Mouse (Mus musculus) Patski (cell line): ENCODE data around the gene Myo3b. TPM values are rescaled to one million over a fixed set of nuclear protein-coding genes. Genes with fewer than 3 reads are reported as not detected.
A peak's percentile ranks its signal among the peaks of the same experiment; 100 is the strongest.

Experiments
- ATAC-seq: fragments of 100-300 bp; one replicate; pipeline ENCODE4 v1.8.0; 2021
- CTCF ChIA-PET: fragments of 350-600 bp; sonication (Branson Sonifier 250); formaldehyde crosslinking; loops from one replicate; lab custom pipeline; 2022; ENCODE audit warnings: inconsistent platforms; lab: Charles Lee
- POLR2A ChIA-PET: fragments of 350-600 bp; sonication (Branson Sonifier 250); formaldehyde crosslinking; loops from one replicate; lab custom pipeline; 2022; ENCODE audit warnings: antibody characterized with exemption, inconsistent platforms; lab: Charles Lee
- DNase-seq: peaks from one replicate; pipeline ENCODE4 v3.0.0-alpha.2; 2011; ENCODE audit warnings: low read depth, low spot score
- H3K27me3 ChIP-seq: fragments of 371-371 bp; one replicate; pipeline ENCODE4 v1.5.1; 2021
- CTCF ChIP-seq: fragments of 100-300 bp; IDR thresholded peaks from one replicate; pipeline ENCODE4 v1.5.1; 2021
- in situ Hi-C: fragments of 300-500 bp; cut with MboI; formaldehyde crosslinking; loops from 3 replicates; pipeline ENCODE4 v1.11.1; 2018; ENCODE audit warnings: low pct_unique_long_range_greater_than_20kb, mixed read lengths
- polyA plus RNA-seq: library from polyadenylated mRNA; unstranded; gene quantifications from one replicate; pipeline ENCODE4 v1.2.3, GENCODE M21; 2021

Gene Myo3b
- polyA plus RNA-seq, 1 experiment from 2014 or later = 0.18 TPM

GRCm38 (mm10) chr2:70150399-70151035, 111.6 kb downstream of the Myo3b start:
- in situ Hi-C loops = no loop called here
- no peaks in the 10 kb centered on the region for H3K27me3 ChIP-seq
- no peak for DNase-seq
- ChIA-PET CTCF (no interaction called here), POLR2A (interaction anchor here (1.2 kb wide), 1 partner anchor 12 kb away, joined by 3 read pairs; no protein-coding TSS in a partner anchor)
- no peak for ATAC-seq
- TF ChIP-seq CTCF = no peak

- in situ Hi-C loops = no loop called here
- CTCF ChIA-PET = no interaction called here
- ATAC-seq (peak; percentile 47), DNase-seq (no peak)
- no peak for TF ChIP-seq CTCF
- POLR2A ChIA-PET = no interaction called here
- no peaks in the 10 kb centered on the region for H3K27me3 ChIP-seq
Measured at GRCm38 (mm10) chr2:70151930-70152329, 113.0 kb downstream of the Myo3b start.

- no peaks in the 10 kb centered on the region for H3K27me3 ChIP-seq
- no peak for ATAC-seq
- no peak for DNase-seq
- no peak for TF ChIP-seq CTCF
- in situ Hi-C loops = no loop called here
- CTCF ChIA-PET = no interaction called here
- POLR2A ChIA-PET = interaction anchor here (0.6 kb wide), 1 partner anchor 63 kb away, joined by 5 read pairs; no protein-coding TSS in a partner anchor
Measured at GRCm38 (mm10) chr2:70155226-70155836, 116.4 kb downstream of the Myo3b start.

GRCm38 (mm10) chr2:70159543-70159942, 120.6 kb downstream of the Myo3b start:
- no peaks in the 10 kb centered on the region for H3K27me3 ChIP-seq
- in situ Hi-C loops = no loop called here
- ChIA-PET POLR2A (no interaction called here), CTCF (interaction anchor here (1.8 kb wide), 1 partner anchor 40 kb away, joined by 3 read pairs; no protein-coding TSS in a partner anchor)
- peak; percentile 44 for ATAC-seq
- TF ChIP-seq CTCF = no peak
- DNase-seq = peak; percentile 37

GRCm38 (mm10) chr2:70166231-70166630, 127.3 kb downstream of the Myo3b start:
- no peaks in the 10 kb centered on the region for H3K27me3 ChIP-seq
- POLR2A ChIA-PET = no interaction called here
- CTCF ChIA-PET = no interaction called here
- DNase-seq (no peak), ATAC-seq (no peak)
- in situ Hi-C loops = no loop called here
- TF ChIP-seq CTCF = no peak

GRCm38 (mm10) chr2:70167944-70168935, 129.3 kb downstream of the Myo3b start:
- no peak for ATAC-seq
- no peak for DNase-seq
- H3K27me3 ChIP-seq = no peaks in the 10 kb centered on the region
- in situ Hi-C loops = no loop called here
- ChIA-PET CTCF (no interaction called here), POLR2A (no interaction called here)
- no peak for TF ChIP-seq CTCF

GRCm38 (mm10) chr2:70170469-70170868, 131.5 kb downstream of the Myo3b start:
- ATAC-seq (no peak), DNase-seq (no peak)
- no peak for TF ChIP-seq CTCF
- no peaks in the 10 kb centered on the region for H3K27me3 ChIP-seq
- ChIA-PET POLR2A (no interaction called here), CTCF (no interaction called here)
- in situ Hi-C loops = no loop called here

GRCm38 (mm10) chr2:70176823-70177708, 138.1 kb downstream of the Myo3b start:
- in situ Hi-C loops = no loop called here
- DNase-seq = no peak
- no peak for TF ChIP-seq CTCF
- ATAC-seq = no peak
- CTCF ChIA-PET = no interaction called here
- POLR2A ChIA-PET = no interaction called here
- no peaks in the 10 kb centered on the region for H3K27me3 ChIP-seq

GRCm38 (mm10) chr2:70177709-70178030, 138.7 kb downstream of the Myo3b start:
- in situ Hi-C loops = no loop called here
- no peak for TF ChIP-seq CTCF
- DNase-seq (no peak), ATAC-seq (no peak)
- no peaks in the 10 kb centered on the region for H3K27me3 ChIP-seq
- ChIA-PET CTCF (no interaction called here), POLR2A (no interaction called here)

- no peaks in the 10 kb centered on the region for H3K27me3 ChIP-seq
- no peak for TF ChIP-seq CTCF
- DNase-seq (no peak), ATAC-seq (no peak)
- in situ Hi-C loops = no loop called here
- CTCF ChIA-PET = interaction anchor here (2.1 kb wide), 1 partner anchor 9 kb away, joined by 4 read pairs; no protein-coding TSS in a partner anchor
- POLR2A ChIA-PET = no interaction called here
Measured at GRCm38 (mm10) chr2:70178241-70178640, 139.3 kb downstream of the Myo3b start.
